Mouse (Mus musculus) megakaryocyte progenitor cell, adult 5-6 weeks (primary cell): ENCODE data around the gene Olfr1340. TPM values are rescaled to one million over a fixed set of nuclear protein-coding genes. Genes with fewer than 3 reads are reported as not detected.

Source experiments
- ATAC-seq: replicated peaks from 2 replicates; pipeline ENCODE4 v1.8.0; 2016; ENCODE audit warnings: mild to moderate bottlenecking, moderate TSS enrichment, inconsistent platforms; ENCODE audit not compliant: poor library complexity
- total RNA-seq, 2 experiments: library from RNA; stranded (forward) in 1 of 2; stranded (reverse) in 1 of 2; fragments of 157-497, 149-512 nt in 1 of 2; fragments of 200-1000 nt in 1 of 2; gene quantifications; 2 replicates each; pipeline versions ENCODE4 v1.2.3 to v1.2.4; 2015 to 2017

The Olfr1340 gene
- not detected in 2 replicates for total RNA-seq (2015)
- not detected in 2 replicates for total RNA-seq (2017)

GRCm38 (mm10) chr4:118719838-118720237 is at the start of gene Olfr1340:
Gene Olfr1340, plus strand, starts transcription at chr4:118720138.
- ATAC-seq: no peak

GRCm38 (mm10) chr4:118687086-118687485 is 32.9 kb upstream of the Olfr1340 start:
- no peak for ATAC-seq

DNA sequence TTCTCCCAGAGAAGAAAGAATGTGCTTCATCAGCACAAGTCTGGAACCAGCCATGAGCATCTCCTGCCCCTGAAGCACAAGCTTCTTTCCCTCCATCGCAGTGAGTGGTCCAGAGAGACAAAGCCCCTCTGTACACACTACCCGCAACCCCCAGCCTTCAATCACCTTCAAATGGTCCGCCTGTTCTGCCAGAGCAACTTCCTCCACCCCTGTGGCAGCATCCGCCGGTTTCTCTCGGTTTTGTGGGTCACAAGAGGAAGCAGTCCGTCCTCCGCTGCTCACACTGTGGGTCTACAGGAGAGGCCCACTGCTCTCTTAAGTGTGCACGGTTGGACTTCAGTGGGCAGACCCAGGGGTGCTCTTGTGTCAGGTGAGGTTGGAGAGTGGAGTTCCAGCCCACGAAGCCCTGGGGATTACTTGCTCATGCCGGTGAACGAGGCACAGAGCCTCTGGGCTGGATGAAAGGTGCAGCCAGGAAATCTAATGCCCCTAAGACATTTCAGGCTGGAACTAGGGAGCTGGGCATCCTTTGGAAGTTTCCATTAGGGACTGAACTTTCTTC is 27.4 kb upstream of the Olfr1340 start, which contains the start of gene Olfr1342:
Gene Olfr1342 (minus strand): TSS at position 345 of the 562 bp plus-strand sequence.
- no peak for ATAC-seq

GRCm38 (mm10) chr4:118693812-118694211 is 26.1 kb upstream of the Olfr1340 start:
- ATAC-seq: no peak

DNA sequence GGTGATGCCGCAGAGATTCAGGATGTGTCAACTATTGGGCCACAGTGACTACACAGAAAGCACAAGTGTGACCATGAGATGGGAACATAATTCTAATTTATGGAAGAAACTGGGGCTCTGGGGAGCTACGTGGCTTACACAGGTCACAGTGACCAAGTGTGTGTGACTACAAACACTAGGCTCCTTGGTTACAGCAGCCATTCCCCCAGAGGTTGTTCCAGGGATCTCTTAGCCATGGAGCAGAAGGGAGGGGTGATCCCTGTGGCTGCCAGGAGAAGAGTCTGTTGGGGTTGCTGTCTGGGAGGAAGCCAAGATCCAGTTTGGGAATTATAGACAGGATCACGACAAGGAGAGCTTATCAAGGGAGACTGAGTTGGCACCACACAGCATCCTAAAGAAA is 16.7 kb upstream of the Olfr1340 start, which contains the start of gene Olfr1341:
Gene Olfr1341 (plus strand): TSS at position 301 of the 400 bp plus-strand sequence.
- no peak for ATAC-seq

DNA sequence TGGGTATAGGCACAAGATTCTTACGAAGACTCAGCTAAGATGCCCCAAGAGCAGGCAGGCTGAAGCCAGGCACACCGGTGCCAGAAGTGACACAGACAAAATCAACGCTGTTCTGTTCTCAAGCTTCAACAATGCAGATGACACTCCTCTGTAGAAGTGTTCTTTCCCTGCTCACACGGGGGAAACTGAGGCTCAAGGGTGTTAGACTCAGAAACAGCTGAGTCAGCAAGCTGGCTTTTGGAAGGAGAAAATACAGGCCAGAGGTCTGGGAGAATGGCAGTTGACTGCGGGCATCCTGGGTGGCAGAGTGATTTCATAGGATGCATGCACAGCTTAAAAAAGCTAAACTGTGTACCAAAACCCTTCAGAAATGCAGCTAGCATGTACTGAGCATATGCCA is 11.9 kb upstream of the Olfr1340 start:
- no peak for ATAC-seq

DNA sequence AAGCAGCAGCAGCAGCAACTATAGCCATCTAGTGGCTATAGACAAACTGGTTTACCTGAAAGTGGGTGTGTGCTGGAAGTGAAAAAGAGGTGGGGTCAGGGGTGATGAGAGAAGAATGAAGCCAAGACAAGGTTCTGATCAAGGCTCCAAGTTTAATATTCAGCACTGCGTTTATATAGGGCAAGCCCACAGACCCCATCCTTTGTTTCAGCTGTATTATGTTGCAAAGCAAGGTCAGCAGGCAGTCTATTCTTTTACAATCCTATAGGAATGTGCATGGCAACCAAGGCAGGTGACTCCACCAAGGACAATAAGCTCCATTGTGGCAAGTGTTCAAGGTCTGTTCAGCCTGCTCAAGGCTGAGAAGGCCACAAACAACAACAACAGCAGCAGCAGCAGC is 8.3 kb upstream of the Olfr1340 start:
- no peak for ATAC-seq

GRCm38 (mm10) chr4:118721742-118722483 is 2.0 kb downstream of the Olfr1340 start:
- ATAC-seq: no peak

DNA sequence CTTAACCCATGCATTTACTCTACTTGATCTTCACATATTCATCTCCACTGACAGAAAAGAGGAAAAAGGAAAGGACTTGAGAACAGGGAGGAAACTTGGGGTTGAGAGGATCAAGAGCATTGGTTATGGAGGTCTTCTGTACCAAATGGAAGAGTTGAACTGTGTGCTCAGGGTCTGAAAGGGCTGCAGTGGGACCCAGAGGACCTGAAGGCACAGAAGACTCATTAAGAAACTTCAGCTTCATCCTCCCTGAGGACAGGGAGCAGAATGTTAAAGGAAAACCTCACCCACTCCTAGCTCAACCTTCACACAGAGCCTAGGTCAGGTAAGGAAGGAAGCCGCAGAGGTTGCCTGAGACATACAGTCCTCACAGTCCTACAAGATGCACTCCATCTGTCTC is 11.9 kb downstream of the Olfr1340 start, which contains the start of gene Olfr1339:
Gene Olfr1339 (plus strand): TSS at position 301 of the 400 bp plus-strand sequence.
- ATAC-seq: no peak

- ATAC-seq: no peak
Measured at GRCm38 (mm10) chr4:118739574-118739973, 19.6 kb downstream of the Olfr1340 start.

DNA sequence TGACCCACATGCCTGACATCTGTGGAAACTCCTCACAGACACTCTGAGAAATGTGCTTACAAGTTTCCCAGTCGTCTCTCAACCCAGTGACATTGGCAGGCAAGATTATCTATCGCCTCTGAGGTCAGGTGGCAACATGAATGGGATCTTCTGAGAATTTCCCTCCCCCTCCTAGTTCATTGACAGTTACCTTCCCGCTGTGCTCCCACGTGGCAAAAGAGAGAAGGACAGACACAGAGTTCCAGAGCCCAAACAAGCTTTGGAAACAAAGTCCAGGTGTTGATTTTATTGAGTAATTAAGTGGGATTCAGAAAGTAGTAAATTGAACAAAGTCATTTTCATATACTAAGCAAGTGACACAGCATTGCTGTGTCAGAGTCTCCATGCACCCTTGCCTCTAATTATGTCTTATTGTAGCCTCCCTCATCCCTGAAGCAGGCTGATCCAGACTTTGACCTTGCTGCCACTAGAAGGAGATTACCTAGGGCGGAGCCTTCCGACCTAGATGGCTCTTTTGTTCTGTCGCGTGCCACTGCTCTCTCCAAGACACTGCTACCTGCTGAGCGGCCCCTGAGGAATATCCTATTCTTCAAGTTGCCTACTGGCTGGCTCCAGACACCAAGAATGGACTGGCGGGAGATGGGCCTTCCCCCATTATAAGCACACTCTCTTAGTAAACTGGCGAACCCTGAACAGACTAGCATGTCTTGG is 21.2 kb downstream of the Olfr1340 start:
- ATAC-seq: no peak

GRCm38 (mm10) chr4:118741881-118742280 is 21.9 kb downstream of the Olfr1340 start:
- no peak for ATAC-seq

- ATAC-seq: no peak
Measured at GRCm38 (mm10) chr4:118758637-118759036, 38.7 kb downstream of the Olfr1340 start, which contains the start of gene Olfr1338. Gene Olfr1338, minus strand, starts transcription at chr4:118758737.

Other genes with a start within 250 kb of the Olfr1340 start
- gene Tie1, start 230.1 kb upstream of the Olfr1340 start, total RNA-seq (2015): 4.3 and 4.4 TPM in 2 replicates
- 3.5 and 4.3 TPM in 2 replicates for gene Tie1, start 230.1 kb upstream of the Olfr1340 start, total RNA-seq (2017)
- gene 2610528J11Rik, start 193.1 kb upstream of the Olfr1340 start, total RNA-seq (2015): not detected in 2 replicates
- gene 2610528J11Rik, start 193.1 kb upstream of the Olfr1340 start, total RNA-seq (2017): not detected in 2 replicates
- 0.25 and 0.71 TPM in 2 replicates for gene Tmem125, start 176.1 kb upstream of the Olfr1340 start, total RNA-seq (2015)
- 0.41 TPM in 1 of 2 replicates, not detected in the other for gene Tmem125, start 176.1 kb upstream of the Olfr1340 start, total RNA-seq (2017)
- 1.2 and 1.5 TPM in 2 replicates for gene Cfap57, start 99.4 kb upstream of the Olfr1340 start, total RNA-seq (2015)
- 3.5 and 4.3 TPM in 2 replicates for gene Cfap57, start 99.4 kb upstream of the Olfr1340 start, total RNA-seq (2017)
- gene Ebna1bp2, start 99.3 kb upstream of the Olfr1340 start, total RNA-seq (2015): 144 and 146 TPM in 2 replicates
- 133 and 168 TPM in 2 replicates for gene Ebna1bp2, start 99.3 kb upstream of the Olfr1340 start, total RNA-seq (2017)
- not detected in 2 replicates for gene Olfr62, start 61.2 kb upstream of the Olfr1340 start, total RNA-seq (2015)
- not detected in 2 replicates for gene Olfr62, start 61.2 kb upstream of the Olfr1340 start, total RNA-seq (2017)
- gene Olfr1342, start 27.4 kb upstream of the Olfr1340 start, total RNA-seq (2015): not detected in 2 replicates
- not detected in 2 replicates for gene Olfr1342, start 27.4 kb upstream of the Olfr1340 start, total RNA-seq (2017)
- gene Olfr1341, start 16.6 kb upstream of the Olfr1340 start, total RNA-seq (2015): not detected in 2 replicates
- gene Olfr1341, start 16.6 kb upstream of the Olfr1340 start, total RNA-seq (2017): not detected in 2 replicates
- gene Olfr1339, start 12.0 kb downstream of the Olfr1340 start, total RNA-seq (2015): not detected in 2 replicates
- not detected in 2 replicates for gene Olfr1339, start 12.0 kb downstream of the Olfr1340 start, total RNA-seq (2017)
- not detected in 2 replicates for gene Olfr1338, start 38.6 kb downstream of the Olfr1340 start, total RNA-seq (2015)
- gene Olfr1338, start 38.6 kb downstream of the Olfr1340 start, total RNA-seq (2017): not detected in 2 replicates
- not detected in 2 replicates for gene Olfr1337, start 62.4 kb downstream of the Olfr1340 start, total RNA-seq (2015)
- not detected in 2 replicates for gene Olfr1337, start 62.4 kb downstream of the Olfr1340 start, total RNA-seq (2017)
- not detected in 2 replicates for gene Olfr1335, start 89.8 kb downstream of the Olfr1340 start, total RNA-seq (2015)
- not detected in 2 replicates for gene Olfr1335, start 89.8 kb downstream of the Olfr1340 start, total RNA-seq (2017)
- gene Olfr1333, start 116.1 kb downstream of the Olfr1340 start, total RNA-seq (2015): not detected in 2 replicates
- not detected in 2 replicates for gene Olfr1333, start 116.1 kb downstream of the Olfr1340 start, total RNA-seq (2017)
- not detected in 2 replicates for gene Olfr1331, start 144.5 kb downstream of the Olfr1340 start, total RNA-seq (2015)
- not detected in 2 replicates for gene Olfr1331, start 144.5 kb downstream of the Olfr1340 start, total RNA-seq (2017)
- gene Olfr1330, start 168.5 kb downstream of the Olfr1340 start, total RNA-seq (2015): not detected in 2 replicates
- not detected in 2 replicates for gene Olfr1330, start 168.5 kb downstream of the Olfr1340 start, total RNA-seq (2017)
- not detected in 2 replicates for gene Olfr1329, start 197.3 kb downstream of the Olfr1340 start, total RNA-seq (2015)
- gene Olfr1329, start 197.3 kb downstream of the Olfr1340 start, total RNA-seq (2017): not detected in 2 replicates
- gene Olfr1328, start 218.5 kb downstream of the Olfr1340 start, total RNA-seq (2015): 0.02 TPM in 1 of 2 replicates, not detected in the other
- not detected in 2 replicates for gene Olfr1328, start 218.5 kb downstream of the Olfr1340 start, total RNA-seq (2017)
- gene Lao1, start 241.4 kb downstream of the Olfr1340 start, total RNA-seq (2015): not detected in 2 replicates
- gene Lao1, start 241.4 kb downstream of the Olfr1340 start, total RNA-seq (2017): not detected in 2 replicates